Mouse (Mus musculus): ENCODE results near the gene Gm14085. TPM values are rescaled to one million over a fixed set of nuclear protein-coding genes. Genes with fewer than 3 reads are reported as not detected.
A peak's percentile ranks its signal among the peaks of the same experiment; 100 is the strongest.

Gm14085 gene
- polyA plus RNA-seq, 1 experiment from 2014 or later = 0.05 TPM

- 61% methylated on average over 2 of the region's 2 CpGs for WGBS (ENCODE audit: insufficient replicate concordance)
- Histone ChIP-seq H3K4me3 (ENCODE audit: low read depth, low read length) (no peak overlapping the region), H3K27ac (ENCODE audit: low read depth) (no peak overlapping the region), H3K9ac (replicated peaks) (no peak overlapping the region), H3K4me1 (ENCODE audit: insufficient read depth) (no peaks in the 10 kb centered on the region), H3K27me3 (ENCODE audit: insufficient read depth, low read length) (no peaks in the 10 kb centered on the region), H3K9me3 (ENCODE audit: low read length) (no peaks in the 10 kb centered on the region), H3K36me3 (replicated peaks; ENCODE audit: insufficient read depth, low read length) (no peaks in the 10 kb centered on the region), H3K4me2 (ENCODE audit: low read depth, low read length) (no peak overlapping the region)
- ATAC-seq (no peak), DNase-seq (no peak)
- TF ChIP-seq EP300 (IDR thresholded peaks at IDR 0.05; ENCODE audit: low read depth) (no peak), CTCF (IDR thresholded peaks at IDR 0.05; ENCODE audit: low read depth) (no peak)
Observed at GRCm38 (mm10) chr2:122534671-122535070, 49.9 kb downstream of the Gm14085 start.

DNA sequence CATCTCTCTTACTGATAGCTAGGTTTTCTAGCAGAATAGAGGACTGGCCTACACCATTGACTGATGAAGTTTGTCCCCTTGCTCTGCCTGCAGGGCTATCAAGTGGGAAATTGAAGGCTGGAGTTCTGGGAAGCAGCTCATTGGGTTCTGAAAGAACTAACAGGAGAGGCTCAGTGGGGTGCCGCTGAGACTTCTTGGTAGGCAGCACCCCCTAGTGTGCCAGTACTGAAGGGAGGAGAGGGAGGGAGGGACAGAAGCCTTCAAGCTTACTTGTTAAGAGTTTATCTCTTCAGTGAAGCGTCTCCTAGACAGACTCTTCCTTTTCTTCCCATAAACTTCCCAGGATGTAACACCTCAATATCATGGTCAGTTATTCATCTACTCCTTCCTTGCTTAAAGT, 73.6 kb downstream of the Gm14085 start:
- peak; percentile 44 for DNase-seq

GRCm38 (mm10) chr2:122561221-122561620, 76.5 kb downstream of the Gm14085 start:
- Histone ChIP-seq H3K4me3 (ENCODE audit: low read depth, low read length) (no peak overlapping the region), H3K4me1 (ENCODE audit: insufficient read depth) (no peaks in the 10 kb centered on the region), H3K9ac (replicated peaks) (no peak overlapping the region), H3K4me2 (ENCODE audit: low read depth, low read length) (no peak overlapping the region), H3K9me3 (ENCODE audit: low read length) (no peaks in the 10 kb centered on the region), H3K27ac (ENCODE audit: low read depth) (no peak overlapping the region), H3K27me3 (ENCODE audit: insufficient read depth, low read length) (no peaks in the 10 kb centered on the region), H3K36me3 (replicated peaks; ENCODE audit: insufficient read depth, low read length) (no peaks in the 10 kb centered on the region)
- peak; percentile 41 for ATAC-seq
- no peak for TF ChIP-seq CTCF (IDR thresholded peaks at IDR 0.05; ENCODE audit: low read depth)
- no peak for TF ChIP-seq EP300 (IDR thresholded peaks at IDR 0.05; ENCODE audit: low read depth)
- 68% methylated on average over 5 of the region's 5 CpGs for WGBS (ENCODE audit: insufficient replicate concordance)
- peak; percentile 43 for DNase-seq

More for the DNA sequence above, 73.6 kb downstream of the Gm14085 start:
- Histone ChIP-seq H3K9ac (replicated peaks) (no peak overlapping the region), H3K27me3 (ENCODE audit: insufficient read depth, low read length) (no peaks in the 10 kb centered on the region), H3K4me2 (ENCODE audit: low read depth, low read length) (no peak overlapping the region), H3K4me1 (ENCODE audit: insufficient read depth) (no peaks in the 10 kb centered on the region), H3K36me3 (replicated peaks; ENCODE audit: insufficient read depth, low read length) (no peaks in the 10 kb centered on the region), H3K27ac (ENCODE audit: low read depth) (no peak overlapping the region), H3K9me3 (ENCODE audit: low read length) (no peaks in the 10 kb centered on the region), H3K4me3 (ENCODE audit: low read depth, low read length) (no peak overlapping the region)
- ATAC-seq = no peak
- TF ChIP-seq EP300 (IDR thresholded peaks at IDR 0.05; ENCODE audit: low read depth) (no peak), CTCF (IDR thresholded peaks at IDR 0.05; ENCODE audit: low read depth) (peak; percentile 67)
- WGBS (ENCODE audit: insufficient replicate concordance) = 38% methylated on average over 2 of the region's 2 CpGs

DNA sequence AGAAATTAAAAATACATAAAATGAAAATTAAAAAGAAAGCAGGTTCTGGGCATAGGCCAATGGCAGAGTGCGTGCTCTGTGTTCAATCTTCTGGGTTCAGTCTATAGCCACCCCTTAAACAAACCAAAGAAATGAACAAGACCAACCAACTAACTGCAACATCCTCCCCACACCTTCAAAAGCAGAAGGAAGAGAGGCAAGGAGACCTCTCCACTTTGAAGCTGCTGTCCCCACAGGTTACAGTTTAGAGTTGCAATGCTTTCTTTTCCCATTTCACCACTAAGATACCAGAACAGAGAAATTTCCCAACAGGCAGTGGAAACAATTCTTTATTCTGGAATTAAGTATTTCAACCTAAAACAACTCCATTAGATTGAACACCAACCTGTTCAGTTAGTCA, 77.5 kb downstream of the Gm14085 start:
- 68% methylated on average over 1 of the region's 1 CpGs for whole genome bisulfite sequencing (ENCODE audit: insufficient replicate concordance)
- no peak for TF ChIP-seq CTCF (IDR thresholded peaks at IDR 0.05; ENCODE audit: low read depth)
- TF ChIP-seq EP300 (IDR thresholded peaks at IDR 0.05; ENCODE audit: low read depth) = no peak
- 0 out of 2 replicates have a peak overlapping the region, but pooled peaks have one; percentile 45 for H3K27ac ChIP-seq (ENCODE audit: low read depth)

GRCm38 (mm10) chr2:122569439-122569838, 84.7 kb downstream of the Gm14085 start:
- Histone ChIP-seq H3K9ac (replicated peaks) (no peak overlapping the region), H3K4me2 (ENCODE audit: low read depth, low read length) (no peak overlapping the region), H3K4me3 (ENCODE audit: low read depth, low read length) (no peak overlapping the region), H3K4me1 (ENCODE audit: insufficient read depth) (no peaks in the 10 kb centered on the region), H3K27ac (ENCODE audit: low read depth) (no peak overlapping the region), H3K36me3 (replicated peaks; ENCODE audit: insufficient read depth, low read length) (no peaks in the 10 kb centered on the region), H3K9me3 (ENCODE audit: low read length) (no peaks in the 10 kb centered on the region), H3K27me3 (ENCODE audit: insufficient read depth, low read length) (no peaks in the 10 kb centered on the region)
- ATAC-seq = no peak
- TF ChIP-seq CTCF (IDR thresholded peaks at IDR 0.05; ENCODE audit: low read depth) (peak; percentile 76), EP300 (IDR thresholded peaks at IDR 0.05; ENCODE audit: low read depth) (no peak)
- 9% methylated on average over 3 of the region's 3 CpGs for WGBS (ENCODE audit: insufficient replicate concordance)
- DNase-seq = peak; percentile 71

More for the DNA sequence above, 77.5 kb downstream of the Gm14085 start:
- no peak overlapping the region for H3K4me3 ChIP-seq (ENCODE audit: low read depth, low read length)
- H3K4me2 ChIP-seq (ENCODE audit: low read depth, low read length) = no peak overlapping the region
- no peaks in the 10 kb centered on the region for H3K9me3 ChIP-seq (ENCODE audit: low read length)
- no peaks in the 10 kb centered on the region for H3K27me3 ChIP-seq (ENCODE audit: insufficient read depth, low read length)
- DNase-seq = no peak
- H3K9ac ChIP-seq (replicated peaks) = no peak overlapping the region
- no peaks in the 10 kb centered on the region for H3K36me3 ChIP-seq (replicated peaks; ENCODE audit: insufficient read depth, low read length)
- ATAC-seq = peak; percentile 38; the same call in 1 of the 2 replicates
- no peaks in the 10 kb centered on the region for H3K4me1 ChIP-seq (ENCODE audit: insufficient read depth)

GRCm38 (mm10) chr2:122570430-122570829, 85.7 kb downstream of the Gm14085 start:
- H3K4me2 ChIP-seq (ENCODE audit: low read depth, low read length) = no peak overlapping the region
- H3K9ac ChIP-seq (replicated peaks) = no peak overlapping the region
- no peak overlapping the region for H3K27ac ChIP-seq (ENCODE audit: low read depth)
- DNase-seq (no peak), ATAC-seq (no peak)
- WGBS (ENCODE audit: insufficient replicate concordance) = 59% methylated on average over 4 of the region's 4 CpGs
- no peak for TF ChIP-seq CTCF (IDR thresholded peaks at IDR 0.05; ENCODE audit: low read depth)
- TF ChIP-seq EP300 (IDR thresholded peaks at IDR 0.05; ENCODE audit: low read depth) = no peak
- no peak overlapping the region for H3K4me3 ChIP-seq (ENCODE audit: low read depth, low read length)
- no peaks in the 10 kb centered on the region for H3K9me3 ChIP-seq (ENCODE audit: low read length)
- no peaks in the 10 kb centered on the region for H3K4me1 ChIP-seq (ENCODE audit: insufficient read depth)
- H3K36me3 ChIP-seq (replicated peaks; ENCODE audit: insufficient read depth, low read length) = no peaks in the 10 kb centered on the region
- H3K27me3 ChIP-seq (ENCODE audit: insufficient read depth, low read length) = no peaks in the 10 kb centered on the region

GRCm38 (mm10) chr2:122571326-122571725, 86.6 kb downstream of the Gm14085 start:
- Histone ChIP-seq H3K9me3 (ENCODE audit: low read length) (no peaks in the 10 kb centered on the region), H3K27ac (ENCODE audit: low read depth) (no peak overlapping the region), H3K36me3 (replicated peaks; ENCODE audit: insufficient read depth, low read length) (no peaks in the 10 kb centered on the region), H3K4me1 (ENCODE audit: insufficient read depth) (no peaks in the 10 kb centered on the region), H3K27me3 (ENCODE audit: insufficient read depth, low read length) (no peaks in the 10 kb centered on the region), H3K4me2 (ENCODE audit: low read depth, low read length) (no peak overlapping the region), H3K4me3 (ENCODE audit: low read depth, low read length) (no peak overlapping the region), H3K9ac (replicated peaks) (no peak overlapping the region)
- TF ChIP-seq CTCF (IDR thresholded peaks at IDR 0.05; ENCODE audit: low read depth) = no peak
- TF ChIP-seq EP300 (IDR thresholded peaks at IDR 0.05; ENCODE audit: low read depth) = no peak
- WGBS (ENCODE audit: insufficient replicate concordance) = 57% methylated on average over 4 of the region's 4 CpGs
- ATAC-seq = no peak
- DNase-seq = no peak
